Mouse (Mus musculus) ES-Bruce4 (cell line): ENCODE measurements around the gene Cyfip1.

ENCODE experiments used
- CTCF ChIP-seq: IDR thresholded peaks from one replicate; pipeline ENCODE4 v1.8.1; 2011; ENCODE audit warnings: low read depth, low read length
- EP300 ChIP-seq: IDR thresholded peaks from 2 replicates; pipeline ENCODE4 v1.6.1; 2011; ENCODE audit warnings: low read depth, low read length; ENCODE audit not compliant: insufficient read depth
- POLR2A ChIP-seq: IDR thresholded peaks from one replicate; pipeline ENCODE4 v1.8.1; 2011; ENCODE audit warnings: low read length; ENCODE audit not compliant: insufficient read depth

DNA sequence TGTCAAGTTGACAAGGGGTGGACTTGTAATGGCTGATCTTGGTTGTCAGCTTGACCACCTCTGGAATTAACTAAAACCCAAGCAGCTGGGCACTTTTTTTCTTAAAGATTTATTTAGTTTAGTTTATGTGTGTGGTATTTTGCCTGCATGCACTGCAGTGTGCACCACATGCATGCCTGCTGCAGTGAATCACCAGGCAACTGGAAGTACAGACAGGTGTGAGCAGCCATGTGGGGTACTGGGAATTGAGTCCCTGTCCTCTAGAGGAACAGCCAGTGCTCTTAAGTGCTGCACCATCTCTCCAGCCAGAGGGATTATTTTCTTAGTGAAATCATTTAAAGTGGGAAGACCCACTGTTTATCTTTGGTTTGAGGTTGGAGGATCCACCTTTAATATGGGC is 23.5 kb downstream of the Cyfip1 start:
- TF ChIP-seq POLR2A (no peak), CTCF (no peak), EP300 (no peak)
